Mouse (Mus musculus) limb, embryonic 12.5 days (tissue): ENCODE measurements around the gene Tmprss3. TPM values are rescaled to one million over a fixed set of nuclear protein-coding genes. Genes with fewer than 3 reads are reported as not detected.

Experiments used
- ATAC-seq: fragments of 200-750 bp; cut with Nextera tagmentation; 2 replicates; pipeline ENCODE4 v1.8.0; 2017; ENCODE audit warnings: low read depth, moderate TSS enrichment; ENCODE audit not compliant: insufficient number of reproducible peaks, insufficient read depth, low FRiP score, low TSS enrichment
- H3K27ac ChIP-seq: fragments of 300-500 bp; sonication (generic); 2 replicates; pipeline ENCODE4 v1.5.1; 2016; ENCODE audit warnings: mild to moderate bottlenecking, moderate library complexity
- H3K27me3 ChIP-seq: fragments of 300-500 bp; sonication (generic); 2 replicates; pipeline ENCODE4 v1.6.1; 2016; ENCODE audit warnings: mild to moderate bottlenecking, moderate library complexity
- H3K36me3 ChIP-seq: fragments of 300-500 bp; sonication (generic); 2 replicates; pipeline ENCODE4 v1.6.1; 2016; ENCODE audit warnings: mild to moderate bottlenecking, moderate library complexity
- H3K4me1 ChIP-seq: fragments of 300-500 bp; sonication (generic); replicated peaks from 2 replicates; pipeline ENCODE4 v1.6.1; 2016
- H3K4me2 ChIP-seq: fragments of 300-500 bp; sonication (generic); 2 replicates; pipeline ENCODE4 v1.6.1; 2016; ENCODE audit warnings: mild to moderate bottlenecking, moderate library complexity
- H3K4me3 ChIP-seq: fragments of 300-500 bp; sonication (generic); replicated peaks from 2 replicates; pipeline ENCODE4 v1.5.1; 2016; ENCODE audit warnings: mild to moderate bottlenecking
- H3K9ac ChIP-seq: fragments of 300-500 bp; sonication (generic); replicated peaks from 2 replicates; pipeline ENCODE4 v1.6.1; 2016; ENCODE audit warnings: mild to moderate bottlenecking, moderate library complexity
- H3K9me3 ChIP-seq: fragments of 300-500 bp; sonication (generic); 2 replicates; pipeline ENCODE4 v1.6.1; 2016; ENCODE audit warnings: mild to moderate bottlenecking, moderate library complexity
- WGBS: fragments of 180-500 bp; shearing (Covaris S2); methylation state at CpG from one replicate; pipeline ENCODE4 v1.1.7; 2016; 5-methylcytosine and 5-hydroxymethylcytosine counted together
- polyA plus RNA-seq: library from polyadenylated mRNA; unstranded; fragments of >200 nt; fragmentation: Nextera tagmentation; extraction: Ambion mirVana; gene quantifications from 2 replicates; pipeline ENCODE4 v1.2.1, GENCODE M21; 2016

Gene Tmprss3
- polyA plus RNA-seq, 1 experiment from 2014 or later, result not detected

DNA sequence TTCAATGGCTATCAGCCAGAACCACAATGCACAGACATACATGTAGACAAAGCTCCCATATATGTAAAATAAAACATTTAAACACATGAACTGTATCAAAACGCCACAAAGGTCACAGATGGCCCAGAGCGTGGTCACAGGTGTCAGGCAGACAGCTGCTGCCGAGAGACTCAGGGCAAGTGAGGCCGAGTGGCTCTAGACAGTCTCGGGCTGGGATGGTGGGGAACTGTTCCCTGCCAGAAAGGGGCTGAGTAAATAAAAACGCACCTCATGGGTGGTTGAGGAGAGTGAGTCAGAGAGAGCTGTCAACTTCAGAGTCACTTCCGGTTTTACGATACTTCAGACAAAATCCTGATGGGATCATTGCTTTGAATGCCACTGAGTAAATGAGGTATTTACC is 25.8 kb upstream of the Tmprss3 start:
- H3K36me3 ChIP-seq, result no peaks in the 10 kb centered on the region
- H3K9me3 ChIP-seq, result no peaks in the 10 kb centered on the region
- H3K27ac ChIP-seq, result no peak overlapping the region
- H3K4me3 ChIP-seq, result no peak overlapping the region
- H3K4me1 ChIP-seq, result peaks cover 16% of the 10 kb centered on the region
- peaks cover 7% of the 10 kb centered on the region for H3K27me3 ChIP-seq
- WGBS, result 75% methylated on average over 8 of the region's 8 CpGs
- ATAC-seq, result no peak
- H3K9ac ChIP-seq, result no peak overlapping the region
- H3K4me2 ChIP-seq, result no peak overlapping the region

DNA sequence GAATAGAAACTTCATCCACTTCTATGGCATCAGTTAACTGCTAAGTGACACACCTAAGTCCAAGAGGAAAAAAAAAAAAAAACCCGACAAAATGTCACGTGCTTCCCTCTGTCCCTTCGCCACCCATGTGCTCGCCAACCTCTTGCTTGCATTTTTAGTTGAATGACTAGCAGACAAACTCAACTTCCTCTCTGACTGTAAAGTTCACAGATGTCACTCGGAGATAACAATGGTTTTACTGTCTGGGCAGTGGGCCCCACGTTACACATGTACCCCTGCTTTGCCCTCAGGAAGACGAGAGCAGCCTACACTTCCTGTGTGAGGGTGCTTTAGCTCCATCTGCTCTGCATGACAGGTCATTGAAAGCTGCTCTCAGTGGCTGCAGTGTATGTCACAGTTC is 25.1 kb upstream of the Tmprss3 start:
- Histone ChIP-seq H3K4me2 (no peak overlapping the region), H3K9me3 (no peaks in the 10 kb centered on the region), H3K9ac (no peak overlapping the region), H3K27me3 (peaks cover 9% of the 10 kb centered on the region), H3K27ac (no peak overlapping the region), H3K4me1 (peaks cover 16% of the 10 kb centered on the region), H3K4me3 (no peak overlapping the region), H3K36me3 (no peaks in the 10 kb centered on the region)
- WGBS, result 76% methylated on average over 7 of the region's 7 CpGs
- ATAC-seq, result no peak

DNA sequence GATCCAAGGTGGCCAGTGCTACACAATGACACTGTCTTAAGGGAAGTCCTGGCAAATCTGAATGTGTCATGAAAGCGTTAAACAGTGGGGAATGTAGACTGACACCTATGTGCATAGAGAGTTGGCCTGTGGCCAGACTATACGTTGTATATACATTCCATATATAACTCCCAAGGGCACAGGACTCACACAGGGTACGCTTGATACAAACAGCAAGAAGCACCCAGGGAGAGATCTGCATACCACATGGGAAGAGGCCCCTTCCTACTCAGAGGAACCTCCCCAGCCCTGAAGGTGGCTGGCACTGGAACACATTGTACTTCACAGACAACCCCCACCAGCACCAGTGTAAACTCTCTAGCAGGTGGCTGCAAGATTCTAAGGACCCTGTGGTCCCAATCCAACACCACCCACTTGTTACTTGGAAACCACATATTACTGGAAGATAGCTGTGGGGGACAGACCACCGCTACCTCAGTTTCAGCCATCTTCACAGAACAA is 24.1 kb upstream of the Tmprss3 start:
- H3K4me1 ChIP-seq, result peaks cover 16% of the 10 kb centered on the region
- peaks cover 7% of the 10 kb centered on the region for H3K27me3 ChIP-seq
- no peak for ATAC-seq
- no peak overlapping the region for H3K27ac ChIP-seq
- H3K9ac ChIP-seq, result no peak overlapping the region
- no peaks in the 10 kb centered on the region for H3K9me3 ChIP-seq
- H3K4me3 ChIP-seq, result no peak overlapping the region
- no peaks in the 10 kb centered on the region for H3K36me3 ChIP-seq
- no peak overlapping the region for H3K4me2 ChIP-seq
- 75% methylated on average over 4 of the region's 4 CpGs for WGBS

DNA sequence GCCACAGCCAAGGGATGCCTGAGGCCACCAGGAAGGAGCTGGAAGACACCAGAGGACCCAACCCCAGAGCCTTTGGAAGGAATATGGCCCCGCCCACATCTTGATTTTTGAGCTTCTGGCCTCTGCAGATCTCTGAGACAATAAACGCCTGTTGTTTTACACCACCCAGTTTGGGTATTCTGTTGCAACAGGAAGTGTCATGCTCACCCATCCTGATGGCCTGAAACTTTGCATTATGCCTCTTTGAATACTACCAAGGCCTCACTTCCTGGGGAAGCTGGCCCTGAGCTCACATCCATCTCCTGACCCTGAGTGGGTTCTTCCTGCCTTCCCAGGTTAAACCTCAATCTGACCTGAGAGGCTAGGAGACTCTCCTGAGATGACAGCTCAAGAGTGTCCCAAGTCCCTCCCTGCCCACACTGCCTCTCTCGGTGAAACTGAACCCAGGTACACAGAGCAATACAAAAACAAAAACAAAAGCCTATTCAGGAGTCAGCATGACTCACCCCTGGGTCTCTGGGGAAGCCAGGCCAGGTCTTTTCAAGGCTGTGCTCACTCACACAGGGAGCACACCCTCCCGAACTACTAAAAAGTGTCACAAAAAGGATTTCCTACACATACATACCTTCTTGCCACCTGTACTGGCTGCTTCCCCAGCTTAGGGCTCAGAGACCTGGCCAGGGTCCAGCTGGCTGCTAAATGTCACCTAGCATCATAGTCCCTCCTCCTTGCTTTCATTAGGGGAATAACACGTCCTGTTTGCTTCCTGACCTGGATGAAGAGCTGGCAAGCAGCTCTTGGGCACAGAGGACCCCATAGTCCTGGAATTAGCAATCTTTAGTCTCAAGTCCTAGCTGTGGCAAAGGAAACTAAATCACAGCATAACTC is 17.5 kb upstream of the Tmprss3 start:
- no peak overlapping the region for H3K9ac ChIP-seq
- no peak overlapping the region for H3K27ac ChIP-seq
- ATAC-seq, result no peak
- H3K36me3 ChIP-seq, result no peaks in the 10 kb centered on the region
- H3K4me2 ChIP-seq, result no peak overlapping the region
- peaks cover 8% of the 10 kb centered on the region for H3K27me3 ChIP-seq
- no peaks in the 10 kb centered on the region for H3K9me3 ChIP-seq
- H3K4me1 ChIP-seq, result peaks cover 8% of the 10 kb centered on the region
- 49% methylated on average over 5 of the region's 5 CpGs for WGBS
- H3K4me3 ChIP-seq, result no peak overlapping the region

DNA sequence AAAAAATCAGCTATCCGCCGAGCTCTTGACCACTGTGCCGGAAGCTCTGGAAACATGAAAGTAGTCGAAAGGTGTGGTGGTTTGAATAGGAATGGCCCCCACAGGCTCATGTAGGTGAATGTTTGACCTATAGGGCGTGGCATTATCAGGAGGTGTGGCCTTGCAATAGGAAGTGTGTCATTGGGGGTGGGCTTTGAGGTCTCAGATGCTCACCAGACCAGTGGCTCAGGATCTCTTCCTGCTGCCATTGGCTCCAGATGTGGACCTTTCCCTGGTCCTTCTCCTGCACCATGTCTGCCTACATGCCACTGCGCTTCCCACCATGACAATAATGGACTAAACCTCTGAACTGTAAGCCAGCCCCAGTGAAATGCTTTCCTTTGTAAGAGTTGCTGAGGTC is 13.1 kb upstream of the Tmprss3 start:
- Histone ChIP-seq H3K36me3 (no peaks in the 10 kb centered on the region), H3K9me3 (no peaks in the 10 kb centered on the region)

DNA sequence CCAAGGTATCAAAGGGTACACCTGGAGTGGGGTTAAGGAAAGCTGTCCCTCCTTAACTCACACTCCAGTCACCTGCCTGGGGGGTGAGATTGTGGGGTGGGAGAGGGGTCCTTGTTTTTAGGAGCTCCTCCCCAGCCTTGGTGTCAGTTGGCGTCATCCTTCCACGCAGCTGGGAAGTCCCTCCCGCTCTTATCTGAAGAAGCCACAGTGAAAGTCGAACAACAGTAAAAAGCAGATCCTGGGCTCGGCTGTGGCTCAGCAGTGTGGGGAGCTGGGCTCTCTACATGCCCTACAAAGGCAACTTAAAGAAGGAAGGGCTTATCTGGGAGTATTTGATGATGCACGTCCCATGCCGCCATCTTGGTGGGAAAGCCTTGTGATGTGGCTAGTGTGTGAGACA is 11.5 kb upstream of the Tmprss3 start:
- Histone ChIP-seq H3K4me1 (no peaks in the 10 kb centered on the region), H3K4me2 (no peak overlapping the region), H3K27ac (no peak overlapping the region), H3K4me3 (no peak overlapping the region), H3K27me3 (no peaks in the 10 kb centered on the region; the same call in 1 of the 2 replicates), H3K9ac (no peak overlapping the region), H3K36me3 (no peaks in the 10 kb centered on the region), H3K9me3 (no peaks in the 10 kb centered on the region)
- 85% methylated on average over 7 of the region's 7 CpGs for WGBS
- ATAC-seq, result no peak

More for the DNA sequence above, 13.1 kb upstream of the Tmprss3 start:
- no peak overlapping the region for H3K4me3 ChIP-seq
- no peak for ATAC-seq
- H3K9ac ChIP-seq, result no peak overlapping the region
- H3K4me2 ChIP-seq, result no peak overlapping the region
- H3K27ac ChIP-seq, result no peak overlapping the region
- no peaks in the 10 kb centered on the region; the same call in 1 of the 2 replicates for H3K27me3 ChIP-seq
- 86% methylated on average over 6 of the region's 6 CpGs for WGBS
- H3K4me1 ChIP-seq, result peaks cover 4% of the 10 kb centered on the region; the same call in 1 of the 2 replicates

DNA sequence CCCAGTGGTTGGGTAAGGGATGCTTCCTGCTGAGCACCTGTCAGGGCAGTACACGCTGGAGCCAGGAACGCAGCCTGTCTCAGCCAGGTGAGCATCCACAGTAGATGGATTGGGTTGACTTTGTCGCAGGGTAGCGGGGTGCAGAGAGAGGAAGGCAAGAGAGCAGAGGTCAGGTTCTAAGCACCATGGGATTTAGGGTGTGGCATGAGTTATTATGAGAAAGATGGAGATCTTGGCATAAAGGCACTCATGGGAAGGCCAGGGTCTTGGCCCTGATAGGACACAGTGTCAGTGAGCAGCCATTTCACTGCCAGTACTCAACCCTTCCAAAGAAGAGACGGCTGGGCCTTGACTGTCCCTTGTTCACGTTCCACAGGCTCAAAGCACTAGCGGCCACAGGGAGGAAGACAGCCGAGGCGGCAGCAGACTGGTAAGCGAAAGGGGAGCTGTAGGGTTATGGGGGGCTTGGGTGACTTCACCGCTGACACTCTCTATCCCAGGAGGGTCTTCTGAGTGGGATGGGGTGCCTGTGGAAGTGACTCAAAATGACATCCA is 10.7 kb upstream of the Tmprss3 start:
- no peak for ATAC-seq
- 91% methylated on average over 11 of the region's 11 CpGs for whole genome bisulfite sequencing

DNA sequence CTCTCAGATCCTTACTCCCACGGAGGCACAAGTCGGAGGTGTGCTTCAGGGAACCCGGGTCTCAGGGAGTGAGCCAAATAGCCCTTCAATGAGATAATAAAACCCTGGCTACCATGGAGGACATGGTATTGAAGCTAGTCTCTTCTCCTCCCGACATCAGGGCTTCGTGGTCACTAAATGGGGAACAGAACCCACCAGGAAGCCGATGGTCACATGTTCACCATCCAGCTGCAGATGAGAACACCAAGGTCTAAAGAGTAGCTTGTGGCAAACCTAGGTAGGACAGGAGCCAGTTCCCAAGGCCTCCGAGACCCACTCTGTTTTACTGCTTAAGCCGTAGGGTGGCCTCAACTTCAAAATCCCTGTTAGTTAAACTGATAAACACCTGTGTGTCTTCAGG is 9.9 kb upstream of the Tmprss3 start:
- H3K4me3 ChIP-seq, result no peak overlapping the region
- H3K27ac ChIP-seq, result no peak overlapping the region
- no peaks in the 10 kb centered on the region for H3K9me3 ChIP-seq
- H3K4me1 ChIP-seq, result no peaks in the 10 kb centered on the region
- no peak overlapping the region for H3K9ac ChIP-seq
- no peaks in the 10 kb centered on the region; the same call in 1 of the 2 replicates for H3K27me3 ChIP-seq
- H3K4me2 ChIP-seq, result no peak overlapping the region
- no peak for ATAC-seq
- no peaks in the 10 kb centered on the region for H3K36me3 ChIP-seq
- WGBS, result 76% methylated on average over 8 of the region's 8 CpGs

More for the DNA sequence above, 10.7 kb upstream of the Tmprss3 start:
- Histone ChIP-seq H3K27me3 (no peaks in the 10 kb centered on the region; the same call in 1 of the 2 replicates), H3K4me1 (no peaks in the 10 kb centered on the region), H3K9me3 (no peaks in the 10 kb centered on the region), H3K9ac (no peak overlapping the region), H3K36me3 (no peaks in the 10 kb centered on the region), H3K27ac (no peak overlapping the region), H3K4me3 (no peak overlapping the region), H3K4me2 (no peak overlapping the region)

DNA sequence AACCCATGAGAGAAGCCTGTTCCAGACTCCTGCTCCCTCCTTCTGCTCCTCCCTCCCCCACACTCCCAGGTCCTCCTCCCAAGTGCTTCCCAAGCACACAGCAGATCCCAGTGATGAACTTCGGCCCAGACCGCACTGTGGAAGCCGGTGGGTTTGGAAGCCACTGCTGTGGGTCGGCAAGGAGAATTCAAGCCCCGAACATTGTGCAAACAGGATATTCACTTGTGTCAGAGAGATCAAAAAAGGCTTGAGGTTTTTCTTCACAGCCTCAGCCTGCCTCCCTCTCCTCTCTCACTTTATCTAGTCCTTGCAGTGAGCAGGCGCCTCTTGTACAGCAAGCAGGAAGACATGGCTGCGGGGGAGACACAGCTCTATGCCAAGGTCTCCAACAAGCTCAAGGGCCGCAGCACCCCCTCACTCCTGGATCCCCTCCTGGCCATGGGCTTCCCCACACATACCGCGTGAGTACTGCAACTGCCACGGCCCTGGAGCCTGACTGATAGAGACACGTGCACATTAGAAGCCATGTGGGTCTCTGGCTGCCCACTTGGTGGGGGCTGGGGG is 9.1 kb upstream of the Tmprss3 start, which contains the start of gene Ubash3a:
Ubash3a (plus strand) TSS at position 103 of the 564 bp plus-strand sequence.
- Histone ChIP-seq H3K4me2 (no peak within 1 kb of the TSS), H3K27ac (no peak within 1 kb of the TSS), H3K9ac (no peak within 1 kb of the TSS), H3K4me1 (no peaks in the 10 kb centered on the region), H3K4me3 (no peak within 1 kb of the TSS), H3K36me3 (no peaks in the 10 kb centered on the region), H3K9me3 (no peaks in the 10 kb centered on the region), H3K27me3 (no peaks in the 10 kb centered on the region; the same call in 1 of the 2 replicates)
- WGBS, result 73% methylated on average over 12 of the region's 12 CpGs
- no peak for ATAC-seq

DNA sequence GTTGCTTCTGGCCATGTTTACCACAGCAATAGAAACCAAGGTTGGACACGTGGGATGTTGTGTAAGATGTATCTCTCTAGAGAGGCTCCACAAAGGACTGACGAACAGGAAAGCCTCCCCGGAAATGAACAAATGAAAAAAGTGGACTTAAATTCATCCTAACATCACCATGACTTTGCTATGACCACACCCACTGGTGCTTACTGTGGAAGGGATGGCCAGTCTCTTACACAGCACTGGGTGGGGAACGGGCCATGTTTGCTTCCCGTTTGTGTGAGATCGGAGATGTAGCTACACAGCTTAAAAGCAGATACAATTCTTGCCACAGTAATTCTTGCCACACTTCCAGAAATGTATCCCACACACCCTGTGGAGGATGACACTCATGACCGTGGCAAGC is 2.5 kb downstream of the Tmprss3 start:
- WGBS, result 88% methylated on average over 7 of the region's 7 CpGs
- Histone ChIP-seq H3K4me2 (no peak overlapping the region), H3K27me3 (no peaks in the 10 kb centered on the region), H3K27ac (no peak overlapping the region), H3K4me3 (no peak overlapping the region), H3K9me3 (no peaks in the 10 kb centered on the region), H3K9ac (no peak overlapping the region), H3K4me1 (no peaks in the 10 kb centered on the region), H3K36me3 (no peaks in the 10 kb centered on the region)
- no peak for ATAC-seq

DNA sequence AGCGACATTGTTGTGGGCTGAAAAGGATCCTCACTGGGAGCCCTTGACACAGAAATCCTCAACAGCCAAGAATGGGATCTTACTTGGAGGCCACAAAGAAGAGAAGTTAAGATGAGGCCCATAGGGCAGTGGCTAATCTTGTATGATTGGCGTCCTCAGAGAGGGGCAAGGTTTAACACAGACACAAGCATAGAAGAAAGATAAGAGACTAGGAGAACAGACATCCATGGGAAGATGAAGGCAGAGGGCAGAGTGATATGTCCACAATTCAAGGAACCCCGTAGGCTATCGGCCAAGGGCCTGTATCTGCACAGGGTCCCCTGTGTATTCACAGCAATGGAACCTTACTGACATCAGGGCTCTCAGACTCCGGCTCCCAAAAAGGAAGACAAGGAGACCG is 3.6 kb downstream of the Tmprss3 start:
- no peak overlapping the region for H3K4me3 ChIP-seq
- H3K4me1 ChIP-seq, result no peaks in the 10 kb centered on the region
- no peaks in the 10 kb centered on the region for H3K27me3 ChIP-seq
- H3K36me3 ChIP-seq, result no peaks in the 10 kb centered on the region
- H3K9ac ChIP-seq, result no peak overlapping the region
- H3K4me2 ChIP-seq, result no peak overlapping the region
- no peaks in the 10 kb centered on the region for H3K9me3 ChIP-seq
- WGBS, result 92% methylated on average over 6 of the region's 6 CpGs
- H3K27ac ChIP-seq, result no peak overlapping the region
- ATAC-seq, result no peak
